Mouse (Mus musculus): ENCODE data around the gene Rcor3.
A peak's percentile ranks its signal among the peaks of the same experiment; 100 is the strongest.

The Rcor3 gene

GRCm38 (mm10) chr1:192137926-192138910 lies at the start of gene Rcor3:
Gene Rcor3 (minus strand): TSS chr1:192138062.
- DNase-seq = peak; percentile 81

GRCm38 (mm10) chr1:192181696-192182257 lies 43.9 kb upstream of the Rcor3 start:
- no peak for DNase-seq

DNA sequence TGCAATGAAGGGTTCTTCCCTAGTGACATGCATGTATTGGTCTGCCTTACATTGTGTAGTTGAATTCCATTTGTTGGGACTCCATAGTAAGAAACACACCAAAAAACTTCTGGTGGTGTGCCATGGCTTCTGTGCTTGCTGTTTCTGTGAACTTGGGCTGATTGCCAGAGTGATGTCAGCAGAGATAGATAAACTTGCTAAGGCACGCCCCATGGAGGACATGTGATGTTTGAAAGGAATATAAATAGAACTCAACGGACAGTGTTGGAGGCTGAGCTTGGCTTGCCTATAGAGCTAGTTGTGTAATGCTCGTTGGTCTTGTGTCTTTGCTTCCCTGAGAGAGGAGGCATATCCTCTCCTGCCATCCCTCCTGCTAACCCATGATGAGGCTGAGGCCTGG lies 42.0 kb upstream of the Rcor3 start:
- no peak for DNase-seq

GRCm38 (mm10) chr1:192171477-192171876 lies 33.6 kb upstream of the Rcor3 start:
- DNase-seq = no peak

GRCm38 (mm10) chr1:192151179-192151578 lies 13.3 kb upstream of the Rcor3 start:
- DNase-seq = no peak

- no peak for DNase-seq
These were observed 2.5 kb upstream of the Rcor3 start for GRCm38 (mm10) chr1:192140313-192140712.

GRCm38 (mm10) chr1:192137291-192137925 lies 454 bp downstream of the Rcor3 start:
- no peak for DNase-seq

DNA sequence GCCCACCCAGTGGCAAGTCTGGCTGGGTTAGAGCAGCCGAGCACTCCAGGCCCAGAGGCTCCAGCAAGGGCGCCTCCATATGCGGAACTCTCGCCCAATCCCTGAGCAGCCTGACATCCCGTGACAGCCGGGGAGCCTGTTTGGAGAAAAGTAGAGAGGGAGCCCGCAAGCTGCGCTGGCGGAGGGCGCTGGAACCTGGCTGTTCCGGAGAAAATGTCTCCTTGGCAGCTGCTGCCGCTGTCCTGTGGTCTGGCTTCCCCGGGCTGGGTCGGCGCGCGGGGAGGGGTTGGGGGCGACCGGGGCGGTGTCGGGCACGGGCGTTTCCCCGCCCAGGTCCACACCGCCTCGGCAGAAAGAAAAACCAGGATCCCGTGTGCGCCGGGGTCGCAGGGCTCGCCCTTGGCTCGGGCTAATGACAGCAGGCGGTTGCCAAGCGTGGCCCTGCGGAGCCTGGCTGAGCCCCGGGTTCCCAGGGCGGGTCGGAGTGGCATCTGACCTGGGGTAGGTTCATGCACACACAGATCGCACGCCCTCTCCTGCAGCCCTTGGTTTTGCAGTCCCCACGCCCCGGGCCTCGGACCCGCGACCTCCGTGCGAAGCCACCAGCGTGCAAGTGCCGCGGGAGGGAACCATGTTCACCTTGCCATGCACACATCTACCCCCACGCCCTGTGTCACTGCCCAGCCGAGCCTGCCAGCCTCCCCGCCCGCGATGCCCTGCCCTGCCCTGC lies 1.1 kb downstream of the Rcor3 start:
- DNase-seq = peak; percentile 74

GRCm38 (mm10) chr1:192130202-192130601 lies 7.7 kb downstream of the Rcor3 start:
- DNase-seq = no peak

GRCm38 (mm10) chr1:192128343-192128742 lies 9.5 kb downstream of the Rcor3 start:
- DNase-seq = no peak

DNA sequence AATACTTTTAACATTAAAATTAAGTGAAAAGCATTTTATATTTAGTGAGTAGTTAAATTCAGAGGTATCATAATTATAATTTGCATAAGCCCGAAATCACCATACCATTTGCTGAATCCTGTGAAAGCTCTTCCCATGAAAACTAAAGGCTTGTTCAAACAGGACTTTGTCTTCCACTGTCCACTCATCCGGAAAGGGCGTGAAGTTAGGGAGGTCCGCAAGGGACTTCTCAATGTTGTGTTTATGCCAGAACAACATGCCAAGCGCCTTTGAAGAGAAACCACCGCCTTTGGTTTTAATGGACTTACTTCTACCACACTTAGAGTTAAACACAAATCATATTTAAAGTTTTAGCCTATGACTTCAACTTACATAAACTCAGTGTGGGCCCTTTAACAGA lies 12.1 kb downstream of the Rcor3 start:
- no peak for DNase-seq

DNA sequence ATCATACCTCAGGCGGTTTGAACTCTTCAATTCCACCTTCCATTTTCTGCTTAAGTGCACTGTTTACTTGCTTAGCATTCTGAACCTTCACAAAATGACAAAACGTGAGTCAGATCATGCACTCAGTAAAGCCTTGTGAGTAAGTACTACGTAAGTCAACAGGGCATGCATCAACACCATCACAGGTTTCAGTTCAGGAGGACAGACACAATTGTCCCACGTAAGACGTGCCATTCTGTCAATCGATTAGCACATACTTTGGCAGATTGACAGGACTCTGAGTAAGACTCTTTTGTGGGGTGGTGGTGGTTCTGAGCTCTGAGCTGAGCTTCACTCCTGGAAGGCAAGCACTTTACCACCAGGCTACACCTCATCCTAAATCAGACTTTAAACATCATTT lies 21.6 kb downstream of the Rcor3 start:
- no peak for DNase-seq

- no peak for DNase-seq
These were observed 22.5 kb downstream of the Rcor3 start for GRCm38 (mm10) chr1:192115378-192115777.

DNA sequence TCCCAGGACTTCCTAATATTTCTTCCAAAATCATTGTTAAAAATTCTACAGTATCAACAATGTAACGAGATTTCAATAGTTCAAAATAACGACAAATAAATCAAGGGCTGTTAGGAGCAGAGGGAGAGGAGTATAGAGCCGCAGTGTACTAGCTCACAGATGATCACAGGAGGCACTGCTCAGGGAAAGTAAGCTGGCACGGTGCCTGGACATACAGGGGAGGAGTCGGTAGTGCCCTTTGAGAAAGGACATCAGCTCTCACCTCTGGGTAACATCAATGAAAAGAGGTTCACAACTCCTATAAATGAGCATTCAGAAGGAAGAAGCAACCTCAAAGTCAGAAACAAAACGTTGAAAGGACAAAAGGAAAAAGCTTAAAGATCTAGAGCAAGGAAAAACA lies 28.7 kb downstream of the Rcor3 start:
- peak; percentile 19 for DNase-seq

GRCm38 (mm10) chr1:192107352-192107751 lies 30.5 kb downstream of the Rcor3 start:
- no peak for DNase-seq

- DNase-seq = no peak
These were observed 31.9 kb downstream of the Rcor3 start for GRCm38 (mm10) chr1:192105902-192106389.

- no peak for DNase-seq
These were observed 33.8 kb downstream of the Rcor3 start for GRCm38 (mm10) chr1:192104021-192104420.

DNA sequence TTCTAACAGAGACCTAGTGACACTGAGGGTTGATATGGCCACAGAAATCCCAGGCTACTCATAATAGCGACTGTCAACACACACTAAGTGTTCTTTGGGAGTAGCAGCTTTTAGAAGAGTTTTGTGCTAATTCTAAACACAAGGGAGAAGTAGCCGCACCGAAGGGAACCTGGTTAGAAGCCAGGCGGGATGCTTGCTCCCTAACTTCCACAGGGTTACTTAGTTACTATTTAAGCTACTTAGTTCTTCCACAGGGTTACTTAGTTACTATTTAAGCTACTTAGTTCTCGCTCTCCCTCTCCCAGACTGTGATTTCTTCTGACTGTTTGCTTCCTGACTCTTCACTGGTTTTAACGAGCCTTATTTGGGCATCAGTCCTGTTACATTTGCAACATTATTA lies 34.7 kb downstream of the Rcor3 start:
- DNase-seq = no peak

GRCm38 (mm10) chr1:192101359-192101758 lies 36.5 kb downstream of the Rcor3 start:
- DNase-seq = no peak

GRCm38 (mm10) chr1:192100742-192101141 lies 37.1 kb downstream of the Rcor3 start:
- DNase-seq = no peak

- DNase-seq = no peak
These were observed 42.2 kb downstream of the Rcor3 start for GRCm38 (mm10) chr1:192095626-192096025.

- DNase-seq = peak; percentile 46
These were observed 43.3 kb downstream of the Rcor3 start for GRCm38 (mm10) chr1:192094451-192095170.
